Mouse (Mus musculus) hindbrain, embryonic 14.5 days (tissue): Measurements from ENCODE around the gene Txndc17. TPM values are rescaled to one million over a fixed set of nuclear protein-coding genes. Genes with fewer than 3 reads are reported as not detected.
A peak's percentile ranks its signal among the peaks of the same experiment; 100 is the strongest.

Experiments
- ATAC-seq: fragments of 200-750 bp; cut with Nextera tagmentation; 2 replicates; pipeline ENCODE4 v1.8.0; 2017; ENCODE audit warnings: moderate number of reproducible peaks, mild to moderate bottlenecking, moderate TSS enrichment, moderate library complexity; ENCODE audit not compliant: low FRiP score
- DNase-seq: peaks from one replicate; pipeline ENCODE4 v3.0.0-alpha.2; 2015; ENCODE audit warnings: low spot score
- H3K27ac ChIP-seq: fragments of 300-500 bp; sonication (generic); 2 replicates; pipeline ENCODE4 v1.5.1; 2014; ENCODE audit warnings: mild to moderate bottlenecking, moderate library complexity
- H3K27me3 ChIP-seq: fragments of 300-500 bp; sonication (generic); 2 replicates; pipeline ENCODE4 v1.6.1; 2014; ENCODE audit warnings: mild to moderate bottlenecking, low read length, mixed read lengths; ENCODE audit not compliant: control insufficient read depth, insufficient read depth
- H3K36me3 ChIP-seq: fragments of 300-500 bp; sonication (generic); replicated peaks from 2 replicates; pipeline ENCODE4 v1.6.1; 2014; ENCODE audit not compliant: control insufficient read depth, insufficient read depth
- H3K4me1 ChIP-seq: fragments of 300-500 bp; sonication (generic); replicated peaks from 2 replicates; pipeline ENCODE4 v1.6.1; 2014; ENCODE audit warnings: antibody characterized with exemption, low read length, mixed read lengths; ENCODE audit not compliant: control insufficient read depth, insufficient read depth
- H3K4me2 ChIP-seq: fragments of 300-500 bp; sonication (generic); replicated peaks from 2 replicates; pipeline ENCODE4 v1.6.1; 2014; ENCODE audit warnings: mild to moderate bottlenecking, moderate library complexity
- H3K4me3 ChIP-seq: fragments of 300-500 bp; sonication (generic); replicated peaks from 2 replicates; pipeline ENCODE4 v1.5.1; 2014; ENCODE audit warnings: mild to moderate bottlenecking, low read length
- H3K9ac ChIP-seq: fragments of 300-500 bp; sonication (generic); 2 replicates; pipeline ENCODE4 v1.6.1; 2014
- H3K9me3 ChIP-seq: fragments of 300-500 bp; sonication (generic); 2 replicates; pipeline ENCODE4 v1.6.1; 2016; ENCODE audit warnings: low read length; ENCODE audit not compliant: control insufficient read depth
- WGBS: fragments of 180-500 bp; shearing (Covaris S2); extraction: QIAGEN DNeasy Blood & Tissue Kit; methylation state at CpG from one replicate; pipeline ENCODE4 v1.1.7; 2014; 5-methylcytosine and 5-hydroxymethylcytosine counted together
- polyA plus RNA-seq: library from polyadenylated mRNA; unstranded; fragments of >200 nt; fragmentation: Nextera tagmentation; extraction: Ambion mirVana; gene quantifications from 2 replicates; pipeline ENCODE4 v1.2.1, GENCODE M21; 2014

Gene Txndc17
- polyA plus RNA-seq, 1 experiment from 2014 or later = 151 TPM

- Histone ChIP-seq H3K27ac (no peak overlapping the region), H3K9ac (no peak overlapping the region), H3K27me3 (no peaks in the 10 kb centered on the region), H3K4me3 (no peak overlapping the region), H3K4me2 (no peak overlapping the region), H3K9me3 (no peaks in the 10 kb centered on the region), H3K36me3 (peaks cover 68% of the 10 kb centered on the region), H3K4me1 (no peaks in the 10 kb centered on the region)
- ATAC-seq = no peak
- no peak for DNase-seq
- WGBS = 89% methylated on average over 4 of the region's 4 CpGs
Observed at GRCm38 (mm10) chr11:72184252-72184651, 23.1 kb upstream of the Txndc17 start.

DNA sequence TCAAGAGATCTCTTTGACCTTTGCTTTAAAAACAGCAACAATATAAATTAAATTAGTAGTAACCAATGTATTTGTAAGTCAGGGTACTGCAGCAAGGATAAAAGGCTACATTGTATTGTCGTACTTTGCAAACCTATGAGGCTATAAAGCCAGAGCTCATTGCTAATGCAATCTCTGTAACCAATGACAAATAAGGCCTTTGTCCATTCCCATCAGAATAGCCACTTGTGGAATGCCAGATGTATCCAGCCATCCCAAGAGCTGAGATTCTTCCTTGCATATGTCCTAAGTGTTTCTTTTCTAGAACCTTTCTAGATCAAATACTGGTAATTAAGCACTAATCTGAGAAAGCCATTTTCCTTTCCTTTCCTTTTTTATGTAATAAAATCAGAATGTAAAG is 16.5 kb upstream of the Txndc17 start:
- H3K36me3 ChIP-seq = peaks cover 78% of the 10 kb centered on the region
- no peak for ATAC-seq

DNA sequence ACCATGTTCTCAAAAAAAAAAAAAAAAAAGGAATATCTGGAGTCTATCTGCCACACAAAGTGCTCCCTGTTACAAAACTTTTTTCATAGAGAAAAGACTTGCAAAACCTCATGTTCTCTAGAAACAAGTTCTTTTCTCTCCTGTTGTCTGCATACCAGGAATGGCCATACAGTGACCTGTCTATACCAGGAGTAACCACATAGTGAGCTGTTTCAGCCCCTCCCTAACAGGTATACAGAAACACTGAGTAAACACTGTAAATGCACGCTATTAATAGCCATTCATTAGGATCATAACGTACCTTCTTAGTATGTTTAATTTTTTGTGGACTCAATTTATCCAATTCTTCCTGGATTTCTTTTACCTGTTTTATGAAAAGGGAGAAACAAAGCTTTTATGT is 13.1 kb upstream of the Txndc17 start:
- DNase-seq (no peak), ATAC-seq (no peak)
- WGBS = 98% methylated on average over 2 of the region's 2 CpGs
- Histone ChIP-seq H3K27ac (no peak overlapping the region), H3K9me3 (no peaks in the 10 kb centered on the region), H3K27me3 (no peaks in the 10 kb centered on the region), H3K9ac (no peak overlapping the region), H3K36me3 (peaks cover 76% of the 10 kb centered on the region), H3K4me1 (no peaks in the 10 kb centered on the region), H3K4me2 (no peak overlapping the region), H3K4me3 (no peak overlapping the region)

More for the DNA sequence above, 16.5 kb upstream of the Txndc17 start:
- H3K4me2 ChIP-seq = no peak overlapping the region
- no peak overlapping the region for H3K9ac ChIP-seq
- no peaks in the 10 kb centered on the region for H3K27me3 ChIP-seq
- no peaks in the 10 kb centered on the region for H3K4me1 ChIP-seq
- DNase-seq = no peak
- no peak overlapping the region for H3K27ac ChIP-seq
- 81% methylated on average over 1 of the region's 1 CpGs for WGBS
- H3K9me3 ChIP-seq = no peaks in the 10 kb centered on the region
- H3K4me3 ChIP-seq = no peak overlapping the region

GRCm38 (mm10) chr11:72196506-72196905 is 10.8 kb upstream of the Txndc17 start:
- DNase-seq (no peak), ATAC-seq (no peak)
- Histone ChIP-seq H3K9ac (no peak overlapping the region), H3K4me3 (no peak overlapping the region), H3K27me3 (no peaks in the 10 kb centered on the region), H3K9me3 (no peaks in the 10 kb centered on the region), H3K36me3 (peaks cover 76% of the 10 kb centered on the region), H3K27ac (no peak overlapping the region), H3K4me2 (no peak overlapping the region), H3K4me1 (no peaks in the 10 kb centered on the region)
- 94% methylated on average over 8 of the region's 8 CpGs for WGBS

DNA sequence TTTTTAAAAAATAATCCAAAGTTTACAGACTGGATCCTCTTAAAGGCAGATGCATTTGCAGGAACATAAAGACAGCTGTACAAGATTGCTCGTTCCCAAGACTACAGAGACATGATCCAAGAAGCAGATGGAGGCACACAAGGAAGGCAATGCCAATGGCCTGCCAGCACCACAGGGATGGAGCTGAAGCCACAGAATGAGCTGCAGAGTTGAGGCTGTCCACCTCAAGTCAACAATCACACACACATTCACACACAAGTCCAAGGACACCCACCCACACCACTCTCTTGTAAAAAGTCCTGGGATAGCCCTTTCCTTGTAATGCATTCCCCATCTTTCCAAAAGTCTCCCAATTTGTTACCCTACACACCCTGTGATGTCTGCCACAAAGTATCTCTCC is 3.9 kb upstream of the Txndc17 start:
- WGBS = 56% methylated on average over 1 of the region's 1 CpGs
- no peak for DNase-seq
- H3K27ac ChIP-seq = no peak overlapping the region

GRCm38 (mm10) chr11:72205256-72205655 is 2.1 kb upstream of the Txndc17 start:
- H3K36me3 ChIP-seq = peaks cover 36% of the 10 kb centered on the region
- no peak for ATAC-seq
- H3K4me3 ChIP-seq = peak overlapping the region; percentile 91; the same call in 1 of the 2 replicates
- DNase-seq = no peak
- no peaks in the 10 kb centered on the region for H3K27me3 ChIP-seq
- WGBS = 89% methylated on average over 6 of the region's 6 CpGs
- no peaks in the 10 kb centered on the region for H3K9me3 ChIP-seq
- peaks cover 14% of the 10 kb centered on the region for H3K4me1 ChIP-seq
- peak overlapping the region; percentile 92 for H3K9ac ChIP-seq
- no peak overlapping the region for H3K27ac ChIP-seq
- H3K4me2 ChIP-seq = peak overlapping the region; percentile 77

More for the DNA sequence above, 3.9 kb upstream of the Txndc17 start:
- no peaks in the 10 kb centered on the region for H3K9me3 ChIP-seq
- H3K27me3 ChIP-seq = no peaks in the 10 kb centered on the region
- no peak overlapping the region for H3K4me2 ChIP-seq
- H3K4me1 ChIP-seq = peaks cover 14% of the 10 kb centered on the region
- H3K4me3 ChIP-seq = no peak overlapping the region
- peaks cover 37% of the 10 kb centered on the region for H3K36me3 ChIP-seq
- no peak overlapping the region for H3K9ac ChIP-seq
- no peak for ATAC-seq

DNA sequence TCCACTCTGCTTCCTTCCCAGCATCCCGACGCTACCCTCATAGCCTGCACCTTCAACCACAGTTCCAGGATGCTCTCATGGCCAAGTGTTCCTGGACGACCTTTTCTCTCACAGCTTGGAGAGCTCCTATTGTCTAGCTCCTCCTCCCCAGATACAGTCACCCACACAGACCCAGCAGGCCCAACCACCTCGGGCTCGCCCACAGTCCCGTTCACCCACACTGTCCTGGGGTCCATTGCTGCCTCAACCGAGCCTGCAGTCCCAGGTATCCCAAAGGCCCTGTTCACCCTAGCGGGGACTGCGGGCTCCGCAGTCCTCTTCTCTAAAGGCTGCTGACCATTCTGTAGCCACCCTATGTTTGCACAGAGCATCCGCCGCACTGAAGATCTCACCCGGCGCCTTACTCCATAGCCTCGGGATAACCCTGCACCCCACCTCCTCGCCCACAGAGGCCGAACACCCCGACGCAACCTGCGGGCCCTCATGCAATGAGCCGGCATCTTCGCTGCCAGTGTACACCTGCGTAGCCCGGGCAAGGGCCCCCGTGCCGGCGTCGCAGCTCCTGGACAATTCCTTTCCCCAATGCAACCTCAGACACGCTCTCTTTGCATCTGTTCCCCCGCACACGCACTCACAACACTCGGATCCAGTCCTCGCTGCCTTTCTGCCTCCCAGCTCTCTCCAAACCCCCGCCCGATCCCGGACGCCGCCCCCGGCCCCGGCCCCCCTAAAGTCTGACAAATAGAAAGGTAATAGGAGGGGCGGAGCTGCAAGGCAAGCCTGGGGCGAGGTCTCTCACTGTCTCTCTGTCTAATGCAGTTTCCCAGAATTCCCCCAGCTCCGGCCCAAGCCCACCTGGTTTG is 775 bp upstream of the Txndc17 start, which contains the start of gene Gm43951:
Gm43951 (minus strand) TSS at position 500 of the 863 bp plus-strand sequence.
- Histone ChIP-seq H3K4me2 (peak within 1 kb of the TSS; percentile 77), H3K4me3 (peak within 1 kb of the TSS; percentile 91), H3K9ac (peak within 1 kb of the TSS; percentile 92), H3K27ac (peak within 1 kb of the TSS; percentile 76), H3K27me3 (no peaks in the 10 kb centered on the region), H3K36me3 (peaks cover 36% of the 10 kb centered on the region), H3K9me3 (no peaks in the 10 kb centered on the region), H3K4me1 (peaks cover 14% of the 10 kb centered on the region)
- ATAC-seq (peak; percentile 52), DNase-seq (no peak)
- 1% methylated on average over 43 of the region's 43 CpGs for WGBS

- ATAC-seq = no peak
- Histone ChIP-seq H3K4me1 (peaks cover 14% of the 10 kb centered on the region), H3K27ac (peak overlapping the region; percentile 76; the same call in 1 of the 2 replicates), H3K4me3 (peak overlapping the region; percentile 91), H3K9me3 (no peaks in the 10 kb centered on the region), H3K9ac (peak overlapping the region; percentile 92), H3K36me3 (peaks cover 36% of the 10 kb centered on the region), H3K27me3 (no peaks in the 10 kb centered on the region), H3K4me2 (peak overlapping the region; percentile 77)
- DNase-seq = no peak
- WGBS = 22% methylated on average over 17 of the region's 17 CpGs
Observed at GRCm38 (mm10) chr11:72207834-72208377, 559 bp downstream of the Txndc17 start.

DNA sequence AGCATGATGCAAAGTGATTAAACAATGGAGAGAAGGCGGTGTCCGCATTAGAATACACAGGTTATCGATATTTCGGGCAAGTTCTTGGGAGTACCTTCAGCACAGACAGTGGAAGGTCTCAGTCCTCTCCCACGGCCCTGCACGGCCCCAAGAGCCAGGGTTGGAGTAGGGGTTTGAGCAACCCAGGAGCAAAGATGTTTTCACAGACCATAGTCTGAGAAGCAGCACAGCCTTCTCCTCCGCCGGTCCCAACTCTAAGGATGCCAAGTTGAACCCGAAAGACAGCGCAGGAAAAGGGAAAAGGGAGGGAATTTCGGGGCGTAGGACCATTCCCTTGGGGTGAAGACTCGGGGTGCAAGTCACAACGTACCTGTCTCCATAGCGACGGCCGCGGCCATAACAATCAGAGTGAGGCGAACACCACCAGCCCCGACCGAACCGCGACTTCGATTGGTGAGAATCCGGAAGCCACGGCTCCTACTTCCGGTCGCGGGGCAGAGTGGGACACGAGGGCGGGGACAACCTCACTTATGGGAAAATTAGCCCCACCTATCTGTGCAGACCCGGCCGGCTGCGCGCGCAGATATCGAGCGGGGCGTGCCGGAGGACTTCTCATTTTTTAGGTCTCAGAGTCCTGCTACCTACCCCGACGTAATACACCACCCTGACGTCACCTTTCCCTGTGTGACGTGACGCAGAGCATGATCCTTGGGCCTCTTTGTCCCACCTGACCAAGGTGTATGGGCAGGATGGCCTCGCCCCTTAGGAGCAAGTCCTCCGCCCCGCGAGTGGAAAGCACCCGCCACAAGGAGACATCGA is 7.5 kb downstream of the Txndc17 start:
- H3K27me3 ChIP-seq = no peaks in the 10 kb centered on the region
- H3K9ac ChIP-seq = peak overlapping the region; percentile 75
- ATAC-seq (peak; percentile 95), DNase-seq (peak; percentile 98)
- no peaks in the 10 kb centered on the region for H3K9me3 ChIP-seq
- H3K27ac ChIP-seq = peak overlapping the region; percentile 85
- H3K4me1 ChIP-seq = peaks cover 24% of the 10 kb centered on the region
- H3K36me3 ChIP-seq = peaks cover 34% of the 10 kb centered on the region
- peak overlapping the region; percentile 82 for H3K4me2 ChIP-seq
- WGBS = under 1% methylated on average over 51 of the region's 51 CpGs
- peak overlapping the region; percentile 78 for H3K4me3 ChIP-seq
